ENCODE assay signal across 50 mouse cellular contexts in the genomic region with DNA sequence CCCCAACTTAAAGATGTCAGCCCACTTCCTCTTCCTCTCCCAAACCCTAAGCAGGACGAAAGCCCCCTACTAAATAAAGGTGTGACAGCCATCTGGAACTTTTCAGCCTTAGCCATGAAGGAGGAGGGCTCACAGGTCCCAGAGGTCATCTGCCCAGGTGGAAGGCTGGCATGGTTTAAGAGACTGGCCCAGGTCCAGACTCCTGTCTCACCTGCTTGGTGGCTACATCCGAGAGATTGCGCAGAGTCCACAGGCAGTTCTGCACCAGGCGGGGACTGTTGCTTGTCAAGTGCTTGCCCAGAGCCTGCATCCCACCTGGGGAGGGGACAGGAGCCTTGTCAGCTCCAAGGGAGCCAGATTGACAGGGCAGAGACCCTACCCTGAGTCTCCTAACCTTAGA. TPM values are rescaled to one million over a fixed set of nuclear protein-coding genes. Genes with fewer than 3 reads are reported as not detected.
"Had no signal": no experiment of that assay in that cellular context is flagged by ENCODE, and none has a peak within 500 bp of the region (broad histone marks: within the 10 kb centered on the region; RNA-seq: fewer than 3 reads in every experiment).

No protein-coding gene starts in this region.

- H3K27me3 ChIP-seq: heart, embryonic 12.5 days; heart, embryonic 13.5 days; heart, embryonic 15.5 days; hindbrain, embryonic 12.5 days; hindbrain, embryonic 13.5 days; hindbrain, embryonic 15.5 days; intestine, embryonic 15.5 days; kidney, embryonic 15.5 days had no signal

- DNase-seq: heart, postnatal 10 days; heart, postnatal 14 days; heart, postnatal 36 days; heart, postnatal 4 days; kidney, adult 11 months; kidney, adult 18-20 months; kidney, adult 2 months; kidney, adult 8-10 months; kidney, adult 9 months; kidney, postnatal 10 days; kidney, postnatal 14 days; kidney, postnatal 25 days; kidney, postnatal 36 days; kidney, postnatal 4 days; layer of hippocampus, adult 9-11 months; layer of hippocampus, postnatal 36 days had no signal

- H3K9ac ChIP-seq: heart, embryonic 12.5 days; heart, embryonic 13.5 days; heart, embryonic 15.5 days; hindbrain, embryonic 12.5 days; hindbrain, embryonic 13.5 days; hindbrain, embryonic 14.5 days; hindbrain, embryonic 15.5 days; intestine, embryonic 15.5 days; kidney, embryonic 15.5 days had no signal

- H3K4me3 ChIP-seq: heart, embryonic 12.5 days; heart, embryonic 13.5 days; heart, embryonic 15.5 days; hindbrain, embryonic 10.5 days; hindbrain, embryonic 12.5 days; hindbrain, embryonic 13.5 days; hindbrain, embryonic 15.5 days; intestine, embryonic 15.5 days; kidney, embryonic 15.5 days; layer of hippocampus, adult 2 months; left cerebral cortex, adult 2 months had no signal

- ATAC-seq: hindbrain, embryonic 16.5 days; hindbrain, postnatal 0 days; inflammation-experienced regulatory T-cells, adult 6 months; intestine, embryonic 15.5 days; intestine, embryonic 16.5 days; intestine, postnatal 0 days had no signal

- H3K27ac ChIP-seq: heart, embryonic 13.5 days; heart, embryonic 15.5 days; hindbrain, embryonic 10.5 days; hindbrain, embryonic 12.5 days; hindbrain, embryonic 13.5 days; hindbrain, embryonic 14.5 days; hindbrain, embryonic 15.5 days; hindbrain, postnatal 0 days; intestine, embryonic 15.5 days; kidney, embryonic 15.5 days; kidney, postnatal 0 days; layer of hippocampus, adult 2 months; left cerebral cortex, adult 2 months had no signal

- H3K9me3 ChIP-seq: heart, embryonic 12.5 days; heart, embryonic 13.5 days; heart, embryonic 15.5 days; hindbrain, embryonic 10.5 days; hindbrain, embryonic 12.5 days; hindbrain, embryonic 13.5 days; hindbrain, embryonic 15.5 days; intestine, embryonic 15.5 days; kidney, embryonic 15.5 days had no signal

- H3K4me1 ChIP-seq: heart, embryonic 12.5 days; heart, embryonic 13.5 days; heart, embryonic 15.5 days; hindbrain, embryonic 12.5 days; hindbrain, embryonic 13.5 days; hindbrain, embryonic 15.5 days; intestine, embryonic 15.5 days; kidney, embryonic 15.5 days had no signal

- H3K4me2 ChIP-seq: heart, embryonic 11.5 days; heart, embryonic 12.5 days; heart, embryonic 13.5 days; heart, embryonic 15.5 days; hindbrain, embryonic 12.5 days; hindbrain, embryonic 13.5 days; hindbrain, embryonic 14.5 days; hindbrain, embryonic 15.5 days; intestine, embryonic 15.5 days; kidney, embryonic 15.5 days had no signal

RNA-seq across cellular contexts. Expression of a gene that starts 23.4 kb away (rescaled TPM):
- total RNA-seq: hematopoietic stem cell, adult 5-6 weeks had no signal

RNA-seq across cellular contexts. Expression of a gene that starts 45.1 kb away (rescaled TPM):
- total RNA-seq: heart, postnatal 10 days; heart, postnatal 14 days; heart, postnatal 25 days; heart, postnatal 36 days; heart, postnatal 4 days; hematopoietic stem cell, adult 5-6 weeks; hindbrain, postnatal 0 days; layer of hippocampus, adult 18-20 months; layer of hippocampus, adult 2 months; layer of hippocampus, adult 8-10 months; layer of hippocampus, postnatal 10 days; layer of hippocampus, postnatal 14 days; layer of hippocampus, postnatal 25 days; layer of hippocampus, postnatal 36 days; left cerebral cortex, adult 18-20 months; left cerebral cortex, adult 2 months had no signal
- polyA plus RNA-seq: heart, embryonic 11.5 days; heart, embryonic 12.5 days; heart, embryonic 13.5 days; heart, embryonic 14.5 days; heart, embryonic 15.5 days; heart, embryonic 16.5 days; heart, postnatal 0 days; hindbrain, embryonic 11.5 days; hindbrain, embryonic 16.5 days; inflammation-experienced regulatory T-cells, adult 6 months; kidney, adult 2 months; kidney, embryonic 14.5 days; kidney, embryonic 15.5 days; kidney, embryonic 16.5 days; kidney, postnatal 0 days; large intestine, adult 2 months had no signal
